Mouse (Mus musculus) yolk sac, embryonic 10.5 days (tissue): ENCODE results near the gene Gm49318.

Experiments
- DNase-seq: peaks from one replicate; pipeline ENCODE4 v3.0.0-alpha.2; 2017; ENCODE audit warnings: low spot score

Gm49318 gene

GRCm38 (mm10) chr9:22030386-22030785 is 40.7 kb downstream of the Gm49318 start:
- DNase-seq, result no peak

GRCm38 (mm10) chr9:22028467-22028866 is 42.6 kb downstream of the Gm49318 start:
- DNase-seq, result no peak

GRCm38 (mm10) chr9:22024592-22024991 is 46.5 kb downstream of the Gm49318 start:
- no peak for DNase-seq

- no peak for DNase-seq
These were observed 53.7 kb downstream of the Gm49318 start for GRCm38 (mm10) chr9:22017208-22017825.

- DNase-seq, result no peak
These were observed 54.8 kb downstream of the Gm49318 start for GRCm38 (mm10) chr9:22016245-22016644.

- DNase-seq, result no peak
These were observed 58.3 kb downstream of the Gm49318 start for GRCm38 (mm10) chr9:22012731-22013130.

GRCm38 (mm10) chr9:22011055-22011454 is 60.0 kb downstream of the Gm49318 start:
- no peak for DNase-seq

GRCm38 (mm10) chr9:22004546-22004945 is 66.5 kb downstream of the Gm49318 start:
- no peak for DNase-seq

- DNase-seq, result no peak
These were observed 67.9 kb downstream of the Gm49318 start for GRCm38 (mm10) chr9:22003163-22003554.

GRCm38 (mm10) chr9:22002194-22003162 is 68.6 kb downstream of the Gm49318 start, which contains the start of the genes Ccdc151 and Prkcsh:
Gene Ccdc151, minus strand, starts transcription at chr9:22002634.
Gene Prkcsh, plus strand, starts transcription at chr9:22002806.
- DNase-seq, result peak; percentile 100

- no peak for DNase-seq
These were observed 69.4 kb downstream of the Gm49318 start for GRCm38 (mm10) chr9:22001633-22002032.

- no peak for DNase-seq
These were observed 70.8 kb downstream of the Gm49318 start for GRCm38 (mm10) chr9:22000296-22000695.

GRCm38 (mm10) chr9:21996178-21996867 is 74.7 kb downstream of the Gm49318 start:
- DNase-seq, result no peak

GRCm38 (mm10) chr9:21992227-21992626 is 78.8 kb downstream of the Gm49318 start:
- DNase-seq, result no peak

GRCm38 (mm10) chr9:21989230-21990110 is 81.6 kb downstream of the Gm49318 start, which contains the start of gene Rgl3:
Gene Rgl3, minus strand, starts transcription at chr9:21989446.
- peak; percentile 21 for DNase-seq

- DNase-seq, result no peak
These were observed 82.5 kb downstream of the Gm49318 start for GRCm38 (mm10) chr9:21988421-21989101.

GRCm38 (mm10) chr9:21987592-21988342 is 83.3 kb downstream of the Gm49318 start:
- no peak for DNase-seq
